Mouse (Mus musculus): Measurements from ENCODE around the gene Fmnl1.

Fmnl1 gene

DNA sequence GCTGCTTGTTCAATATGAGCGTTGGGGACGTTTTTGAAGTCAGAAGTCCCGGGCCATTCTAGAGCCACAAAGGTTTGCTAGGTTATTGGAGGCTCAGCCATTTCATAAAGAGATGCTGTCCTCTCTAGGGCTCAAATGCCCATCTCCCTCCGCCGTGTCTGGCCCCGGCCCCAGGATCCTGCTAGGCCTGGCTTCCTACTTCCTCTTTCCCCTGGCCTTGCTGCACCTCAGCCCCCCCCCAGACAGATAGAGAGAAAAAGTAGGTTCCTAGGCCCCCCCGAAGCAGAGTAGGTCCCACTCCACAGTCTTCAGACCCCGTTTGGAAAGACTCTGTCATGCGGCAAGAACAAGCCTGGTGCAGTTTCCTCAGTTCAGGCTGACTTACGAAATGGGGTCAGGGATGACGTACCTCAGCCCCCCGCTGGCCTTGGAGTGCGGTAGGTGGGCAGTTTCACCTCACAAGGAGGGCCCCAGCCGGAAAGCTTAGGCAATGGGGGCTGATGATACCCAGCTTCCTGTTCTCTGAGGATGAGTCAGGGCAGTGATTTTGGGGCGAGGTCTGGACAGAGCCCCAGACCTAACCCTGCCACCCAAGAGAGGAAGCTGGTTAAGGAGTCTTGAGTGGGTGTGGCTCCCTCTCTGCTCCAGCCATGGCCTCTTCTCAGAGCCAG lies 7.0 kb downstream of the Fmnl1 start:
- intact Hi-C loops (cut with DNase I) = no loop called here

- intact Hi-C loops (cut with DNase I) = no loop called here
These were observed 7.8 kb downstream of the Fmnl1 start for GRCm38 (mm10) chr11:103178748-103179147.

DNA sequence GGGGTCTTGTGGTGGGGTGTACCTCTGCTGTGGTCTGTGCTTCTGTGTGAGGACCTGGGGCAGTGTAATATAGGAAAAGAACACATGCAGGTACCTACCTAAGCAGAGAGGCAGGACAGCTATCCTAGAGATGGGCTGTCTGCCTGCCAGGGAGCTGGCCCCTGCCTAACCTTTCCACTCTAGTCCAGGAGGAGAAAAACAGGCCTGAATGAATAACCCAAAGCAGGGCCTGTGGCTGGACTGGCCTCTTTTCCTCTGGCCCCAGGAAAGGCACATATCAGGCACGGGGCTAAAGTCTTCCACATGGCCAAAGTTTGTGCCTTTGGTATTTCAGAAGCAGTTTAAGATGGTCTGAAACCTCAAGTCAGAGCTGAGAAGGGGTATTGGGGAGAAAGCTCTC lies 9.5 kb downstream of the Fmnl1 start:
- intact Hi-C loops (cut with DNase I) = no loop called here

DNA sequence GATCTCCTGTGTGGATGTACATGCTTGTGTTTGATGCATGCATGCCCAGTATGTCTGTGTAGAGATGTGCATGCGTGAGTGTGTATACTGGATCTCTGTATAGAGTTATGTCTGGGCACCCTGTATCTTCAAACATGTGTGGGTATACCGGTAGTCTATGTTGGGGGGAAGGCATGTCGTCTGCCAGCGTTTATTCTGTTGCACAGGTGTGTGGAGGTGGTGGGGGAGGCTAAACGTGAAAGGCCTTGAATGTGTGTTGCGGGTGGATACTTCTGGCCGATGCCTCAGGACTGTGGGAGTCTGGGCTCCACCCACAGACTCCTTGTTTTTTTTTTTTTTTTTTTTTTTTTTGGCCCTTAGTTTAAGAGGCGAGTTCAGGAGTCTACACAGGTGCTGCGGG lies 10.4 kb downstream of the Fmnl1 start:
- intact Hi-C loops (cut with DNase I) = no loop called here

- intact Hi-C loops (cut with DNase I) = no loop called here
These were observed 11.0 kb downstream of the Fmnl1 start for GRCm38 (mm10) chr11:103181911-103182310.

GRCm38 (mm10) chr11:103184891-103185290 lies 14.0 kb downstream of the Fmnl1 start:
- intact Hi-C loops (cut with DNase I) = no loop called here

GRCm38 (mm10) chr11:103192230-103192955 lies 21.5 kb downstream of the Fmnl1 start:
- intact Hi-C loops (cut with DNase I) = no loop called here

GRCm38 (mm10) chr11:103192956-103193824 lies 22.3 kb downstream of the Fmnl1 start:
- intact Hi-C loops (cut with DNase I) = no loop called here

- intact Hi-C loops (cut with DNase I) = no loop called here
These were observed 22.9 kb downstream of the Fmnl1 start for GRCm38 (mm10) chr11:103193825-103194168.

GRCm38 (mm10) chr11:103195236-103195635 lies 24.3 kb downstream of the Fmnl1 start:
- intact Hi-C loops (cut with DNase I) = no loop called here

- intact Hi-C loops (cut with DNase I) = no loop called here
These were observed 24.7 kb downstream of the Fmnl1 start for GRCm38 (mm10) chr11:103195656-103196055.

DNA sequence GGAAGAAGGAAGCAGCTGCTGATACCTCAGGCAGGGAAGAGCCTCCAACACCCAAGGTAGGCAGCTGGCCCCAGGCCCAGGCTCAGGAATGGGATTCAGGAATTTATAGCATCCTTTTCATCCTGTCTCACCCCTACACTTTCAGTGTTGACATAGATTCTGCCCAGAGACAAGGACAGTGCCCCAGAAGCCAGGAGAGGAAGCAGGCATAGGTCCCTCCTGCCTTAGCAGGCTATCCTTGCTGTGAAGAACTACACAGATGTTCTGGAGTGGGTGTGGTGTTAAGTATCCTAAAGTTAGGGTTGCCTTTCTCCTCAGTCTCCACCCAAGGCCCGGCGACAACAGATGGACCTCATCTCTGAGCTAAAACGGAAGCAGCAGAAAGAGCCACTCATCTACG lies 26.4 kb downstream of the Fmnl1 start:
- intact Hi-C loops (cut with DNase I) = no loop called here

- intact Hi-C loops (cut with DNase I) = no loop called here
These were observed 27.4 kb downstream of the Fmnl1 start for GRCm38 (mm10) chr11:103198339-103198738.

DNA sequence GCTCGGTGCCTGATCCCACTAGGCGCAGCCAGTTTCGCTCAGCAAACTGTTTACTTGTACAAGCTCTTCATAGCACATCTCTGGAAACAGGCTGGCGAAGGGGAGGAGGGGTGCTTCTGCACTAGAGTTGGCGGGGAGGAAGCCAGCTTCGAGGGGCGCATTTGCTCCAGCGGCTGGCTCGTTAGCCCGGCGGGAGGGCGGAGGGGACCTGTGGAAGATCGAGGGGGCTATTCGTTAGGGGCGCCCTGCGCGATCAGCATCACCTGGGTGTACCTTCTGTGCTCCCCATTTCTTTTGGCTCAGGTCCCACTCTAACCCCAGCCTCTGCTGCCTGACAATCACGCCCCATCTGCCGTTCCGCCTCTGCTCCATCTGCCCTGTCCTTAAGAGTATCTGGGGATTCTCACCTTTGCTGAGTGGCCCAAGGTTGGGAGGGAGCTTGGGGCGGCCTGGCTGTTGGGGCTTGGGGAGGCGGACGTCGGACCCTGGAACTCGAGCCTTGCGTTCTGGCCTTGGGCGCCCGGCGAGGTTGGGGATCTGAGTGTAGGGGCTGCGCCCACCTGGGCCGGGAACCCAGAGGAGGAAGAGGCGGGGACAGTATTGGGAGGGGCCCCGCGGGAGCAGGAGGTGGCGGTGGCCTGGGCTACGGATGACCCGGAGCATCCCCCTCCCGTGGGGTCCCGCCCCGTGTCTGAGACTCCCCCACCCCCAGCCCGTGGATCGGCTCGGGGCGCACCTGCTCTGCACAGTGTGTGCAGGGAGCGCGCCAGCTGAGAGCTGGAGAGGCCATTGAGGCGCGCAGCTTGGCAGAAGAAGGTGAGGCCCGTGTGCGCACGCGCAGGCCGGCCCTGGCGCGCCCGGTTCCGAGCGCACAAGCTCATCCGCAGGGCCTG lies 28.2 kb downstream of the Fmnl1 start:
- intact Hi-C loops (cut with DNase I) = no loop called here

DNA sequence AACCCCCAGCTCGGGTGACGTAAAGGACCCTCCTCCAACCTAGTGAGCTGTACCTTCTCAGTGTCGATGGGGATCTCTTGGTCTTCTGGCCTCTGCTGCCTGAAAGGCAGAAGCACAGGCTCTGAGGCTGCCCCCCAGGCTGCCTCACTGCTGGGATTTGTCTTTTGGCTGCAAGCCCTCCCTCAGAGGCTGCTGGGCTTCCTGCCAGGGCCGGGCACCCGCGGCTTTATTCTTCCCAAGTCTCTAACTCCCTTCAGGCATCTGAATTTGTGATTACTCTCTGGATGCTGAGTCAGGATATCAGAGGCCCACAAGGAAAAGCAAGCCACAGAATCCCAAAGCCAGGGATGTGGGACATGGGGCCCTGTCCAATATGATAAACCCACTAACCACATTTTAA lies 30.8 kb downstream of the Fmnl1 start:
- intact Hi-C loops (cut with DNase I) = no loop called here

GRCm38 (mm10) chr11:103202376-103202775 lies 31.5 kb downstream of the Fmnl1 start:
- intact Hi-C loops (cut with DNase I) = no loop called here

DNA sequence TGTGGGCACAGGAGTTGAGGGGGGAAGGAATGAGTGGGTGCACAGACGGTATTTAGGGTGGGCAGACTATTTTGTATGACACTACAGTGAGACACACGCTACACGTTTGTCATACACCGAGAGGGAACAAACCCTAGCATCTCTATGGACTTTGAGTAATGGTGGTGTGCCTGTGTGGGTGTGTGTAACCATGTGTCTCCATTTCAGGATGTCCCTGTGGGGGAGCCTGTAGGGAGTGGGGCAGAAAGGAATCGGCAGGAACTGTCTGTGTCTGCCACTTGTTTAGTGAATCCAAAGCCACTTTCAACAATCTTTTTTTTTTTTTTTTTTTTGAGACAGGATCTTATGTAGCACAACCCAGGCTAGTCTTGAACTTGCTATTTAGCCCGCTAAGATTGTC lies 35.3 kb downstream of the Fmnl1 start:
- intact Hi-C loops (cut with DNase I) = no loop called here

DNA sequence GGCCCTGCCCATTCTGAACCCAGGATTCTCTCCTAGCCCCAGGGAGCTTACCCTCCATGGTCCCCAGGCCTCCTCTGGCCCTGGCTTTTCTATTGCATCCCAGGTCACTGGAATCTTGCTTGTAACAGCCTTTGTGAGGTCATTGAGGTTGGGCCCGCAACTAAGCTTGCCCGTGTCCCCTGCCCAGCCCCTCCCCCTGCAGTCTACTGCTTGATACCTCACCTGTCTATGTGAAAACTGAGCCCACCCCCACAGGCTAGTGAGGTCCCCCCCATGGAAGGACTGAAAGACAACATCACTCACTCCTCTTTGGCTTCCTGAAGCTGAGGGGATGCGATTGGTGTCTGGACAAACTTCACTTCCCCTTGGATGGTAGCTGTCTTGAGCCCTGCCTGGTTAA lies 37.6 kb downstream of the Fmnl1 start, which contains the start of gene 1700023F06Rik:
TSS of gene 1700023F06Rik (minus strand) at position 101 of the 400 bp plus-strand sequence.
- intact Hi-C loops (cut with DNase I) = no loop called here

DNA sequence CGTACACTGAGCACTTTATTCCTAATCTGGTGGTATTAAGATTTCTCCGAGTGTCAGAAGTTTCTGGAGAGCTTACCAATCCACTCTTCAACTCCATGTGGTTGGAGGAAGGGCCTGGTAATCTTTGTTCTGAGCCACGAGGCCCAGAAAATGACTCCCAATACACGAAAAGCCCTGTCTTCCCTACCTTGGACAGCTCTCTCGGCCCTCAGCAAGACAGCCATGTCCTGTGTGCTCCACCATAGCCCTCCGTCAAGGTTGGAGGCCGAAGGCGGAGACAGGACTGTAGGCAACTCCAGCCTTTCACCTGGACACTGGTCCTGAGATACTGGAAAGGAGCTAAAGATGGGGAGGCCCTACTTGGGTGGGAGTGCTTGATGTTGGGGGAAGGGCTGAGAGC lies 39.4 kb downstream of the Fmnl1 start:
- intact Hi-C loops (cut with DNase I) = no loop called here

- intact Hi-C loops (cut with DNase I) = no loop called here
These were observed 42.8 kb downstream of the Fmnl1 start for GRCm38 (mm10) chr11:103213712-103214111.

- intact Hi-C loops (cut with DNase I) = no loop called here
These were observed 44.4 kb downstream of the Fmnl1 start for GRCm38 (mm10) chr11:103215355-103215754.
